35 mouse cellular contexts compared by ENCODE assay signal in genomic region chr6:80357092-80357491, GRCm38 (mm10).
"Had no signal": no experiment of that assay in that cellular context is flagged by ENCODE, and none has a peak within 500 bp of the region (broad histone marks: within the 10 kb centered on the region; RNA-seq: fewer than 3 reads in every experiment).

No protein-coding gene starts in this region.

- H3K4me2 ChIP-seq: heart, embryonic 11.5 days; heart, embryonic 12.5 days; heart, embryonic 13.5 days; heart, embryonic 15.5 days; hindbrain, embryonic 12.5 days; hindbrain, embryonic 13.5 days; hindbrain, embryonic 14.5 days; hindbrain, embryonic 15.5 days; intestine, embryonic 15.5 days; kidney, embryonic 15.5 days had no signal

- H3K4me3 ChIP-seq: heart, embryonic 10.5 days; heart, embryonic 12.5 days; heart, embryonic 13.5 days; heart, embryonic 15.5 days; hindbrain, embryonic 10.5 days; hindbrain, embryonic 12.5 days; hindbrain, embryonic 13.5 days; hindbrain, embryonic 15.5 days; intestine, embryonic 15.5 days; kidney, embryonic 15.5 days; layer of hippocampus, adult 2 months had no signal

- H3K27ac ChIP-seq: heart, embryonic 10.5 days; heart, embryonic 13.5 days; heart, embryonic 15.5 days; hindbrain, embryonic 10.5 days; hindbrain, embryonic 12.5 days; hindbrain, embryonic 13.5 days; hindbrain, embryonic 14.5 days; hindbrain, embryonic 15.5 days; hindbrain, postnatal 0 days; intestine, embryonic 15.5 days; kidney, embryonic 15.5 days; kidney, postnatal 0 days; layer of hippocampus, adult 2 months had no signal

- H3K27me3 ChIP-seq: heart, embryonic 12.5 days; heart, embryonic 13.5 days; heart, embryonic 15.5 days; hindbrain, embryonic 12.5 days; hindbrain, embryonic 13.5 days; hindbrain, embryonic 15.5 days; intestine, embryonic 15.5 days; kidney, embryonic 15.5 days had no signal

- H3K36me3 ChIP-seq: heart, embryonic 10.5 days; heart, embryonic 12.5 days; heart, embryonic 13.5 days; heart, embryonic 15.5 days; hindbrain, embryonic 10.5 days; hindbrain, embryonic 12.5 days; hindbrain, embryonic 13.5 days; hindbrain, embryonic 15.5 days; intestine, embryonic 15.5 days; kidney, embryonic 15.5 days had no signal

- H3K9ac ChIP-seq: heart, embryonic 12.5 days; heart, embryonic 13.5 days; heart, embryonic 15.5 days; hindbrain, embryonic 12.5 days; hindbrain, embryonic 13.5 days; hindbrain, embryonic 14.5 days; hindbrain, embryonic 15.5 days; intestine, embryonic 15.5 days; kidney, embryonic 15.5 days had no signal

- DNase-seq: heart, postnatal 10 days; heart, postnatal 14 days; heart, postnatal 36 days; heart, postnatal 4 days; kidney, adult 11 months; kidney, adult 18-20 months; kidney, adult 2 months; kidney, adult 8-10 months; kidney, adult 9 months; kidney, postnatal 10 days; kidney, postnatal 14 days; kidney, postnatal 25 days; kidney, postnatal 36 days; kidney, postnatal 4 days; layer of hippocampus, adult 9-11 months; layer of hippocampus, postnatal 36 days had no signal

- H3K9me3 ChIP-seq: heart, embryonic 10.5 days; heart, embryonic 12.5 days; heart, embryonic 13.5 days; heart, embryonic 15.5 days; hindbrain, embryonic 10.5 days; hindbrain, embryonic 12.5 days; hindbrain, embryonic 13.5 days; hindbrain, embryonic 15.5 days; intestine, embryonic 15.5 days; kidney, embryonic 15.5 days had no signal

- ATAC-seq: hindbrain, embryonic 16.5 days; hindbrain, postnatal 0 days; inflammation-experienced regulatory T-cells, adult 6 months; intestine, embryonic 15.5 days; intestine, embryonic 16.5 days; intestine, postnatal 0 days had no signal

- H3K4me1 ChIP-seq: heart, embryonic 10.5 days; heart, embryonic 12.5 days; hindbrain, embryonic 10.5 days; hindbrain, embryonic 12.5 days; hindbrain, embryonic 13.5 days; hindbrain, embryonic 15.5 days; intestine, embryonic 15.5 days; kidney, embryonic 15.5 days had no signal
